Mouse (Mus musculus): ENCODE data around the gene Kcnj3.

The Kcnj3 gene

DNA sequence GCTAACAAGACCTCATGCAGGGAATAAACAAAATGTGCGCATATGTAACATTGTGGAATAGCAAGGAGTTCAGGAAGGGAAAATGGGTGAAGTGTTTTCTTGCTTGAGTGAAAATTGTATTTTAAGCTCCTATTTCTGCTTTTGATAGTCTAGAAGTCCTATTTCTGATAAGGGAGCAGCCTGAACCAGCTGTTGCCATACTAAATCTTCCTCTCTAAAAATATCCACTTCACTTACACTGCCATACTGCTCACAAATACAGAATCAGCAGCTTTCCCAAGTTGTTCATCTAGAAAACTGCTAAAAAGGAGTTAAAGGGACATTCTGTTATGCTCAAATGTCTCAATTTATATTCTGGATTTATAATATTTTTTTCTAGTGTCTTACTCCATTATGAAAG, 69.9 kb downstream of the Kcnj3 start:
- no peak for DNase-seq (ENCODE audit: low read depth)

GRCm38 (mm10) chr2:55517297-55517696, 81.5 kb downstream of the Kcnj3 start:
- no peak for DNase-seq (ENCODE audit: low read depth)

DNA sequence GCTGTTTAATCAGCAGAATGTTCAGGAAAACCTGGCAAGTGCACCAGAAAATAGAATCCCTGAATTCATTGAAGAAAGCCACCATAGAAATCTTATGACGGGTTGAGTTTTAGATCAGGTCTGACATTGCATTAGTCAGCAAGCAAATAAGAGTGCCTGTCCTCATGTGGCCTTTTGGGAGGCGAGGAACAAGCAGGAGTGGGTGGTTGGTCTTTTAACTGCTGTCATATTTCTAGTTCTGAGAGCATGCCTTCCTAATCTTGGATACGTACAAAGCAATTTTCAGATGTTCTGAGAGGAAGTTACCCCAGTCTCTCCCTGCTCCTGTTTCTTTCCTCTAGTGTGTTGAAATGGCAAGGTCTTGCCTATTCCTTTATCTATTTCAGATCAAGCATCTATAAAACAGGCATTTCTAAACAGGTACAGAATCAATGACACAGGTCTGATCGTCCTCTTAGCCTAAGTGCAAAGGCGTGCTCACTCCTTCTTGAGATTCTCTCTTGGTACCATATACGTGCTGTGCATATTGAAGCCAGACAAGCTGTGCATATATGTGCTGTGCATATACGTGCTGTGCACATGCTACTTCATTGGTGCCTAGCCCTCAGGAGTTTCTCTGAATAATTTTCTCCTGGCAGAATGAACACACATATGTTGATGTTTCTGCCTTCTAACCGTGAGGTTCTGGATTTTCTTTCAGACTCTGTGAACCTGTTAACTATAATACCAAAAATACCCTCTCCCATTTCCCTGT, 97.1 kb downstream of the Kcnj3 start:
- no peak for DNase-seq (ENCODE audit: low read depth)

DNA sequence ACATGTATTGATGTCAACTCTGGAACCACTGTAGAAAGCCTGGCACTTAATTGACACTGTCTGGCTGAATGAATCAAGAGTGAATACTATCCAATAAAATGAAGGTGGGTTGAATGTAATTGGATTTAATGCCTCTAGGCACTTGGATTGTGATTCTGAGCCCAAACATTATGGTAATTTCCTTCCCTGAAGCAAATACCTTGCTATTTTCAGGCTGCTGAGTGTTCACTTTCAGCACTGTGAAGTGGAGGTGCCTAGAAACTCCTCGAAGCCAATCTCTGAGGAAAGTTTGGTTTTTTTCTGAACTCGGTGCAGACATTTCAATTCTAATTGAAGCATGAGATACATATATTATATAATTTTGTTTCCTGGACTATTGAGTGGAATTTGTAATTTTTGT, 99.2 kb downstream of the Kcnj3 start:
- no peak for DNase-seq (ENCODE audit: low read depth)

DNA sequence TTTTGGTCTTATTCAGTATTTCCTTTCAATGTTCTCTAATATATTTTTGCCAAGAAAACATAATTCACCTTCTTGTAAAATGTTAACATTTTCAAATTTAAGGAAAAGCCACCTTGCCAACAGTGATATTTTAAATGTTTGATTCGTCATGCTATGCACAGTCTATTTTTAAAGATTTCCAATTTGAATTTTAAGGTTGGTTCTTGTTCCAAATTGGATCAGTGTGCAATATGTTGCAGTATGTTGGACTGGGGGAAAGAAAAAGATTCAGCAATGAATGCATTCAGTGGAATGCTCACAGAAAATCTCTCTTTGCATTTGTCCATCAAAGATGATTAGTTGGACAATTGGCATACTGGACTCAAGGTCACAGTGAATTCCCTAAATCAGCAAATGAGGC, 99.7 kb downstream of the Kcnj3 start:
- DNase-seq (ENCODE audit: low read depth), result no peak

DNA sequence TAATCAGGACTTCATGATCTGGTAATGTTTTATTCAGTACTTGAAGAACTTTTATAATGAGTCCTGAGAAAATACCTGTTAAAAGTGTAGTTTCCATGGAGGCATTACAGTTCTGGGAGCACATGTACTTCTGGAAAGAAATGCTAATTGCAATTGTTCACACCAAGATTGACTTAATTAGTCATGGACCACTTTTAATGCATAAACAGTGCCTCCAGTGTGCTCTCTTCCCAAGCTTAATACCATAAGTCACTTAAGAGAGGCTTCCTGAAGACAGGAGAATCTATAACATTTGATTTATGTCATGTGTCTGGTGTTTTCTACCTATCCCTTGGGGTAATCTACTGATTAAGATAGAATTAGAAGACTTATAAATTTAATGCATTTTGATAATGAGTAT, 111.8 kb downstream of the Kcnj3 start:
- no peak for DNase-seq (ENCODE audit: low read depth)

DNA sequence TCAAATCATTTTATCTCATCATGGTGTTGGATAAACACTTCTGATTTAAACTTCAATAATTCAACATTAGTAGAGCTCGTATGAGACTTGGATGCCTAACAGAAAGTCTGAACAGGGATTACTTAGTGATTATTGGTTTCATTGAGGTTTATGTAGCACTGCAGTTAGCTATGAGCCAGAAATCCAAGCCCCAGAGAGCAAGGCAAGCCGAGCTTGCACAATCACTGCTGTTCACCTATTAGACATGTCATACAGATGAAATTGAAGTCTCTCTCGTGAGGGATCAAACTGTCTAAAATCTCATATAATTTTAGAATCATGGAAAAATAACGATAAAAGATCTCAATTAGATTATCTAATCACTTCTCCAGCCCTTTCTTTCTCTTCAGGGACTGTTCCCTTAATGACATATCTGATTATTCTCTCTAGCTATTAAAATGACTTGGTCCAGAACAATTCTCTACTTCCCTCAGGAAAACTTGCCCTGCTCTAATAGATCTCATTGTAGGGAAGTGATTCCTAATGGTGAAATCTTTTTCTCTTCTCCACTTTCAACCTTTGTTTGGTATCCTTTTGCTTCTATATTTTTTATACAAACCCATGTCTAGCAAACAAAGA, 122.7 kb downstream of the Kcnj3 start:
- no peak for DNase-seq (ENCODE audit: low read depth)

DNA sequence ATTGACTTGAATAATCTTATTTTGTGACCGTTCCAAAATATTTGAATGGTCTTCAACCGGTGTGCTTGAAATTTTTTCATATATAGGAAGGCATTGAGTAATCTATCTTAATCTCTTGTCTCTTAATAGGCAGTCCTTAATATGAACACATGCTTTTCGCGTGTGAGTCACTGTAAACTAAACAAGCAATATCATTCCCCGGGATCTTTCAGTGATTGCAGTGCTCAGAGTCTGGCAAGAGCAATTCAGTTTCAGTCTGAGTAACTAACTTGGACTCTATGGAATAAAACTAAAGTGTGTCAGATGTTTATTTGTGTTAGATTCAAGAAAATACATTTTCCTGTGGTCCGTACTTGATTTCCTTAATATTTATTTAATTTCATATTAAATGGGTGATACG, 133.5 kb downstream of the Kcnj3 start:
- no peak for DNase-seq (ENCODE audit: low read depth)

DNA sequence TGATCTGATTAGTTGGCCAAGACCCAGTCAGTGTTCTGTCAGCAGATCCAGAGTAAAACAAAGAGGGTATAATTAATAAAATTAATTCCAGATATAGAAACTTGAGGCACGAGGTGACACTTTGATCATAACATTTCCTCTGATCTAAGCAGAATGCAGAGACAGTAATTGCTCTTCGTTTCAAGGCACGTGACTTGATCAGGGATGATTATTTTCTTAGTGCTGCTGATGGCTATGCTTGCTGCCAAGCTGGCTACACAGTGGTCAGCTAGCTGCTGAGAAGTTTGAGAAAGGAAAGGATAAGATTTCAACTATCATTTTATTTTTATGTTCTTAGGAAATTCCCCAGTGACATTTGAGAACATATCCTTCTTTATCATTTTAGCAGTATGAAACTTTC, 135.7 kb downstream of the Kcnj3 start:
- DNase-seq (ENCODE audit: low read depth), result no peak

DNA sequence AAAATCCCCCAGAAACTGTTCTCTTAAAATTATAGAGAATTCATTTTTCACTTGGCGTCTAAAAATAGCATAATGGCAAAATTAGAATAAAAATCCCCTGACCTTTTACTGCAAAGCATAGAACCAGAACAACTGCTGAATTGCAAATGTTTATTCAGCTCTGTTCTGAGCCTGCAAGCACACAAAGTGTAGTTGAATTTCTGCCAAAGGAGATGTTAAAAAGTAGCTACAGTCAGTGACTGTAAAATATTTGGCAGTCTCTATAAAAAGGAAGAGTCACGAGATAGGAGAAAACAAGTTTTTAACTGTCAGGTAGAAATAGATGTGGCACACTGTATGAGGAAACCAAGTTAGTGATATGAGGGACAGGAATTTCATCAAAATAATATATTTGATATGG, 144.5 kb downstream of the Kcnj3 start:
- DNase-seq (ENCODE audit: low read depth), result no peak

DNA sequence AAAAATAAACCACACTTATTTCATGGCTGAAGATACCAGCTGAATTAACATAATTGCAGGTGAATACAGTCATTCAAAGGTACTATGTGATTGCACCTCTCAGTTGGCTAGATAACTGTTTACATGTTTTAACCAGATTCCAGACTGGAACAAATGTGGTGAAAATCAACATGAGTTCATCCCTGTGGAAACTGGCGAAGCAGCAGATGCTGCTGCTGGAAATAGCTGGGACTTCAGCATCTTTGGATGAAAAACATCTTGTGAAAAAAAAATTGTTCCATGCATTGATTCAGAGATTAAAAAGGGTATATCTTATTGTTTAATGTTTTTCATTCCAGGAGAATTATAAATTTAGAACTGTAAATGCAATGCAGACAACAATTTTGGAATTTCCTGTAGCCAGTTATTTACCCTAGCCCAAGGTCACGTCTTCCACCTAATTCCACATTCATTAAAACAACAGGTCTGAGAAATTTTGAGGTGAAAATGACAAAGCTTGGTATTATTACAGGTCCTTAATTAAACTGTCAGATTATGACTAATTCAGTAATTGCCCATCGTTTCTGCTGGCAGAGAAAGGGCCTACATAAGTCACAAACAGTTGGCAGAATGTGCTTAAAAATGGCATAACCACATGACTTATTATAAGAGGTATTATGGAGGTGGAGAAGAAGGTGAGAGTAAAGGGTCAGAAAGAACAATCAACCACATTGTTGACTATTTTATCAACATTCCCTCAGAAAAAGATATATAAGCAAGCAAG, 155.6 kb downstream of the Kcnj3 start:
- no peak for DNase-seq (ENCODE audit: low read depth)
